Mouse (Mus musculus): ENCODE results near the gene Ccdc51. TPM values are rescaled to one million over a fixed set of nuclear protein-coding genes. Genes with fewer than 3 reads are reported as not detected.

Gene Ccdc51
- polyA plus RNA-seq, 1 experiment from 2014 or later, result 9.9 TPM

DNA sequence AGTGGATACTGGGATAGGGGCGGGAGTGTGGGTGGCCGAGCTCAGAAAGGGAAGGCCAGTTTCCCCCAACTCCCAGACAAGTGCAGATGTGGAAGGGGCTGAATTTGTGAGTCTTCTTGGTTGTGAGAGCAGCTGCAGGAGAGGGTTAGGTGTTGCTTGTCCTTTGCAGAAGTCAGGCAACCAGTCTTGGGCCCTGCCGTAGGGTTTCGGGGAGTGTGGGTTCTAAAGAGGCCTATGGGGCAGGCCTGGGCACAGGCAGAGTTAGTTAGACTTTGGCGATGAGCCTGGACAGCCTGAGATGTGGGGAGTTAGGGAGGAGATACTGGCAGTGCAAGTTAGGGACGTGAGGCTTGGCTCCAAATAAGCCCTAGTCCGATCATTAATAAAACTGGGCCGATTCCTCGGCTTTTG is 14.0 kb downstream of the Ccdc51 start:
- TF ChIP-seq EP300 (optimal IDR thresholded peaks at IDR 0.05) (no peak), CTCF (IDR thresholded peaks at IDR 0.05; ENCODE audit: low read depth) (no peak)
- H3K27me3 ChIP-seq (ENCODE audit: control insufficient read depth, insufficient read depth, low read length), result no peaks in the 10 kb centered on the region
- DNase-seq (ENCODE audit: low spot score), result no peak
- H3K9me3 ChIP-seq (ENCODE audit: control insufficient read depth, low read length), result no peaks in the 10 kb centered on the region
- peak overlapping the region; percentile 84 for H3K4me2 ChIP-seq (replicated peaks; ENCODE audit: low read depth)
- peak overlapping the region; percentile 69 for H3K4me3 ChIP-seq (ENCODE audit: low read depth, low read length)
- peak overlapping the region; percentile 96 for H3K27ac ChIP-seq (replicated peaks)
- no peak for ATAC-seq (ENCODE audit: low FRiP score, low TSS enrichment)
- no peaks in the 10 kb centered on the region for H3K36me3 ChIP-seq (ENCODE audit: control insufficient read depth, insufficient read depth, low read length)
- 16% methylated on average over 9 of the region's 9 CpGs for WGBS
- peak overlapping the region; percentile 85 for H3K9ac ChIP-seq (ENCODE audit: low read length)
- H3K4me1 ChIP-seq (replicated peaks; ENCODE audit: control insufficient read depth, insufficient read depth), result peaks cover 20% of the 10 kb centered on the region

- Histone ChIP-seq H3K9me3 (ENCODE audit: control insufficient read depth, low read length) (no peaks in the 10 kb centered on the region), H3K4me1 (replicated peaks; ENCODE audit: control insufficient read depth, insufficient read depth) (peaks cover 20% of the 10 kb centered on the region), H3K9ac (ENCODE audit: low read length) (peak overlapping the region; percentile 85; the same call in 1 of the 2 replicates), H3K36me3 (ENCODE audit: control insufficient read depth, insufficient read depth, low read length) (no peaks in the 10 kb centered on the region), H3K27ac (replicated peaks) (peak overlapping the region; percentile 96), H3K4me3 (ENCODE audit: low read depth, low read length) (peak overlapping the region; percentile 69), H3K27me3 (ENCODE audit: control insufficient read depth, insufficient read depth, low read length) (no peaks in the 10 kb centered on the region), H3K4me2 (replicated peaks; ENCODE audit: low read depth) (peak overlapping the region; percentile 84)
- 30% methylated on average over 6 of the region's 6 CpGs for WGBS
- TF ChIP-seq EP300 (optimal IDR thresholded peaks at IDR 0.05) (no peak), CTCF (IDR thresholded peaks at IDR 0.05; ENCODE audit: low read depth) (no peak)
- peak; percentile 34 for DNase-seq (ENCODE audit: low spot score)
- no peak for ATAC-seq (ENCODE audit: low FRiP score, low TSS enrichment)
Measured at GRCm38 (mm10) chr9:109096856-109097255, 14.6 kb downstream of the Ccdc51 start.

- no peak for DNase-seq (ENCODE audit: low spot score)
Measured at GRCm38 (mm10) chr9:109097291-109097690, 15.0 kb downstream of the Ccdc51 start.

GRCm38 (mm10) chr9:109097831-109098230 is 15.5 kb downstream of the Ccdc51 start:
- H3K36me3 ChIP-seq (ENCODE audit: control insufficient read depth, insufficient read depth, low read length), result no peaks in the 10 kb centered on the region
- peak overlapping the region; percentile 84 for H3K4me2 ChIP-seq (replicated peaks; ENCODE audit: low read depth)
- TF ChIP-seq EP300 (optimal IDR thresholded peaks at IDR 0.05) (no peak), CTCF (IDR thresholded peaks at IDR 0.05; ENCODE audit: low read depth) (no peak)
- H3K9me3 ChIP-seq (ENCODE audit: control insufficient read depth, low read length), result no peaks in the 10 kb centered on the region
- WGBS, result 50% methylated on average over 5 of the region's 5 CpGs
- no peaks in the 10 kb centered on the region for H3K27me3 ChIP-seq (ENCODE audit: control insufficient read depth, insufficient read depth, low read length)
- H3K4me3 ChIP-seq (ENCODE audit: low read depth, low read length), result no peak overlapping the region
- peak overlapping the region; percentile 96 for H3K27ac ChIP-seq (replicated peaks)
- peaks cover 20% of the 10 kb centered on the region for H3K4me1 ChIP-seq (replicated peaks; ENCODE audit: control insufficient read depth, insufficient read depth)
- peak; percentile 33 for DNase-seq (ENCODE audit: low spot score)
- no peak overlapping the region; the same call in 1 of the 2 replicates for H3K9ac ChIP-seq (ENCODE audit: low read length)
- ATAC-seq (ENCODE audit: low FRiP score, low TSS enrichment), result no peak

More at GRCm38 (mm10) chr9:109097291-109097690, 15.0 kb downstream of the Ccdc51 start:
- WGBS, result 16% methylated on average over 6 of the region's 6 CpGs
- Histone ChIP-seq H3K27ac (replicated peaks) (peak overlapping the region; percentile 96), H3K27me3 (ENCODE audit: control insufficient read depth, insufficient read depth, low read length) (no peaks in the 10 kb centered on the region), H3K4me1 (replicated peaks; ENCODE audit: control insufficient read depth, insufficient read depth) (peaks cover 20% of the 10 kb centered on the region), H3K4me2 (replicated peaks; ENCODE audit: low read depth) (peak overlapping the region; percentile 84), H3K9ac (ENCODE audit: low read length) (peak overlapping the region; percentile 27; the same call in 1 of the 2 replicates), H3K4me3 (ENCODE audit: low read depth, low read length) (peak overlapping the region; percentile 69), H3K36me3 (ENCODE audit: control insufficient read depth, insufficient read depth, low read length) (no peaks in the 10 kb centered on the region), H3K9me3 (ENCODE audit: control insufficient read depth, low read length) (no peaks in the 10 kb centered on the region)
- ATAC-seq (ENCODE audit: low FRiP score, low TSS enrichment), result no peak
- TF ChIP-seq CTCF (IDR thresholded peaks at IDR 0.05; ENCODE audit: low read depth) (no peak), EP300 (optimal IDR thresholded peaks at IDR 0.05) (no peak)

GRCm38 (mm10) chr9:109098366-109098765 is 16.1 kb downstream of the Ccdc51 start:
- Histone ChIP-seq H3K4me2 (replicated peaks; ENCODE audit: low read depth) (peak overlapping the region; percentile 2; the same call in 1 of the 2 replicates), H3K9ac (ENCODE audit: low read length) (no peak overlapping the region), H3K9me3 (ENCODE audit: control insufficient read depth, low read length) (no peaks in the 10 kb centered on the region), H3K27me3 (ENCODE audit: control insufficient read depth, insufficient read depth, low read length) (no peaks in the 10 kb centered on the region), H3K4me1 (replicated peaks; ENCODE audit: control insufficient read depth, insufficient read depth) (peaks cover 20% of the 10 kb centered on the region), H3K36me3 (ENCODE audit: control insufficient read depth, insufficient read depth, low read length) (no peaks in the 10 kb centered on the region), H3K27ac (replicated peaks) (peak overlapping the region; percentile 96), H3K4me3 (ENCODE audit: low read depth, low read length) (no peak overlapping the region)
- no peak for TF ChIP-seq EP300 (optimal IDR thresholded peaks at IDR 0.05)
- TF ChIP-seq CTCF (IDR thresholded peaks at IDR 0.05; ENCODE audit: low read depth), result no peak
- DNase-seq (ENCODE audit: low spot score) (no peak), ATAC-seq (ENCODE audit: low FRiP score, low TSS enrichment) (no peak)
- WGBS, result 64% methylated on average over 8 of the region's 8 CpGs

GRCm38 (mm10) chr9:109098969-109099368 is 16.7 kb downstream of the Ccdc51 start:
- Histone ChIP-seq H3K36me3 (ENCODE audit: control insufficient read depth, insufficient read depth, low read length) (no peaks in the 10 kb centered on the region), H3K27me3 (ENCODE audit: control insufficient read depth, insufficient read depth, low read length) (no peaks in the 10 kb centered on the region), H3K4me1 (replicated peaks; ENCODE audit: control insufficient read depth, insufficient read depth) (peaks cover 20% of the 10 kb centered on the region), H3K27ac (replicated peaks) (0 out of 2 replicates have a peak overlapping the region, but pooled peaks have one; percentile 35), H3K9ac (ENCODE audit: low read length) (no peak overlapping the region; the same call in 1 of the 2 replicates), H3K4me3 (ENCODE audit: low read depth, low read length) (no peak overlapping the region), H3K9me3 (ENCODE audit: control insufficient read depth, low read length) (no peaks in the 10 kb centered on the region), H3K4me2 (replicated peaks; ENCODE audit: low read depth) (0 out of 2 replicates have a peak overlapping the region, but pooled peaks have one; percentile 2)
- DNase-seq (ENCODE audit: low spot score) (peak; percentile 71), ATAC-seq (ENCODE audit: low FRiP score, low TSS enrichment) (no peak)
- 14% methylated on average over 6 of the region's 6 CpGs for WGBS
- TF ChIP-seq EP300 (optimal IDR thresholded peaks at IDR 0.05), result no peak
- TF ChIP-seq CTCF (IDR thresholded peaks at IDR 0.05; ENCODE audit: low read depth), result no peak
